Mouse (Mus musculus) intestine, embryonic 15.5 days (tissue): ENCODE measurements around the gene Cacna2d3. TPM values are rescaled to one million over a fixed set of nuclear protein-coding genes. Genes with fewer than 3 reads are reported as not detected.

ENCODE experiments used
- ATAC-seq: fragments of 200-750 bp; cut with Nextera tagmentation; 2 replicates; pipeline ENCODE4 v1.8.0; 2017; ENCODE audit warnings: moderate TSS enrichment, moderate library complexity
- H3K27ac ChIP-seq: fragments of 300-500 bp; sonication (generic); 2 replicates; pipeline ENCODE4 v1.5.1; 2015; ENCODE audit warnings: mild to moderate bottlenecking, inconsistent platforms
- H3K27me3 ChIP-seq: fragments of 300-500 bp; sonication (generic); replicated peaks from 2 replicates; pipeline ENCODE4 v1.6.1; 2015; ENCODE audit warnings: inconsistent platforms
- H3K36me3 ChIP-seq: fragments of 300-500 bp; sonication (generic); 2 replicates; pipeline ENCODE4 v1.6.1; 2015; ENCODE audit warnings: inconsistent platforms
- H3K4me1 ChIP-seq: fragments of 300-500 bp; sonication (generic); replicated peaks from 2 replicates; pipeline ENCODE4 v1.6.1; 2015; ENCODE audit warnings: inconsistent platforms
- H3K4me2 ChIP-seq: fragments of 300-500 bp; sonication (generic); replicated peaks from 2 replicates; pipeline ENCODE4 v1.6.1; 2015; ENCODE audit warnings: mild to moderate bottlenecking, inconsistent platforms
- H3K4me3 ChIP-seq: fragments of 300-500 bp; sonication (generic); replicated peaks from 2 replicates; pipeline ENCODE4 v1.5.1; 2015; ENCODE audit warnings: inconsistent platforms
- H3K9ac ChIP-seq: fragments of 300-500 bp; sonication (generic); 2 replicates; pipeline ENCODE4 v1.6.1; 2015; ENCODE audit warnings: inconsistent platforms
- H3K9me3 ChIP-seq: fragments of 300-500 bp; sonication (generic); 2 replicates; pipeline ENCODE4 v1.6.1; 2016; ENCODE audit warnings: inconsistent platforms
- WGBS: fragments of 180-500 bp; shearing (Covaris S2); methylation state at CpG from one replicate; pipeline ENCODE4 v1.1.7; 2015; 5-methylcytosine and 5-hydroxymethylcytosine counted together
- polyA plus RNA-seq: library from polyadenylated mRNA; unstranded; fragments of >200 nt; fragmentation: Nextera tagmentation; extraction: Ambion mirVana; gene quantifications from 2 replicates; pipeline ENCODE4 v1.2.1, GENCODE M21; 2015

Gene Cacna2d3
- polyA plus RNA-seq, 1 experiment from 2014 or later = 1.4 TPM

DNA sequence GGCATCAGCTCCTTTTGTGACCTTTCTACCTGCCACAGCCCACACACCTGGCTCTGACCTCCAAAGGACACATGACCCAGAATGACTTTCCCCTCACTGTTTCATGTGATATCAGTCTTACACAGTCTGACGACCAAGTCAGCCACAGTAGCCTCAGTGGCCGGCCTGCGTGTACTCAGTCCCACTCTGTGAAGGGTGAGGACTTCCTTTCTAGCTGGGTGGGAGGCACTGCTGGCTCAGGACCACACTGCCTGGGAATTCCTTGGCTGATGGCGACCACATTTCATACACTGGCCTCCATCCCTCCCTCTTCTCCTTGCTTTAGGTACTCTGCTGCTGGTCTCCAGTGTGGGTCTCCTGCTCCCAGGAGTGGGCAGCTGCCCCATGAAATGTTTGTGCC, 700.4 kb downstream of the Cacna2d3 start:
- no peak overlapping the region for H3K4me3 ChIP-seq
- no peaks in the 10 kb centered on the region for H3K4me1 ChIP-seq
- no peak overlapping the region for H3K27ac ChIP-seq
- H3K9ac ChIP-seq = no peak overlapping the region
- no peak overlapping the region for H3K4me2 ChIP-seq
- WGBS = 85% methylated on average over 4 of the region's 4 CpGs
- H3K9me3 ChIP-seq = no peaks in the 10 kb centered on the region
- ATAC-seq = no peak
- no peaks in the 10 kb centered on the region for H3K36me3 ChIP-seq
- no peaks in the 10 kb centered on the region for H3K27me3 ChIP-seq

DNA sequence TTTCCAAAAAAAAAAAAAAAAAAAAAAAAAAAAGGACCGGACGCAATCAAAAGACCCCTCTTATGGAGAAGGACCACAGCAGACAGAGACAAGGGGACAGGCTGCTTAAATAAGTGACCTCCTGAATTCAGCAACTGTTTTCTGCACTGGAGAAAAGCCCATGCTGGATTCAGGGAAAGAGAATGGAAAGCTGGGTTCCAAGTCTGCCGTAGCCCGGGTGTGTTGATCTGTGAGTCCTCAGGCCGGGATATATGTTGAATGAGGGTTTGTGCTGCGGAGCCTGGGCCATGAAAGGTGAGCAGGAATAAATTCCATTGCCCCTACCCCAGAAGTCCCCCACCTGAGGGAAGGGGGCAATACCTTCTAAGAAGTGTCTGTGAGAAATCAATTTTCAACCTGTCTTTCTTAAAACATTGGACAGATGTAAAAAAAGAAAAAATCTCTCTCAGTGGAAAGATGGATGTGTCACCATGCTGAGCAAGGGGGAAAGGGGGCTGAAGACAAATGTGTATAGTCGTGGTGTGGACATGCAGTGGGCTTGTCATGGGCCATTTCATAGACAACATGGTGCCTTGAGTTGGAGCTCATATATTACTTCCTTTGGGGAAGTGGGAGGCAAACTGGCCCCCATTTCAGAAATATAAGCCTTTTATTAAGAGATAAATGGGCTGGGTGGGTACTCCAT, 703.2 kb downstream of the Cacna2d3 start:
- Histone ChIP-seq H3K9me3 (no peaks in the 10 kb centered on the region), H3K4me1 (no peaks in the 10 kb centered on the region), H3K4me2 (no peak overlapping the region), H3K4me3 (no peak overlapping the region), H3K9ac (no peak overlapping the region), H3K36me3 (no peaks in the 10 kb centered on the region), H3K27ac (no peak overlapping the region), H3K27me3 (no peaks in the 10 kb centered on the region)
- ATAC-seq = no peak
- 66% methylated on average over 7 of the region's 7 CpGs for WGBS

DNA sequence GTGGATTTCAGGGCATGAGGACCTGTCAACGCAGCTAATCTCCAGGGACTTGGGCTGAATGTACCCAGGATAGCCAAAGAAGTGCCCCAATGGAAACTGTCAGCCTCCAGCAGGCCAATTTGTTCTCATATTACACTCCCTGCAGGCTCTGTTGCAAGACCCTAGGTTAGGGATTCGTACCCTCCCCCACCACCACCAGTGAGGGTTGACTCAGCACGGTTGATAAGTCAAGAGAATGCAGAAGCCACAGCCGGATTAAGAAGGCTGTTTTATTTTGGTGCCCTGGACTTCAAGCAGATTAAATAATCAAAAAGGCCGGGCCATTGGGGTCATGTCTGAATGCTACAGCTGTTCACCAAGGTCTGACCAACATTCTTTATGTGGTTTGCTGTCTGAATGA, 703.8 kb downstream of the Cacna2d3 start, which contains the start of gene Lrtm1:
Gene Lrtm1 (plus strand): TSS at position 326 of the 400 bp plus-strand sequence.
- Histone ChIP-seq H3K9ac (no peak within 1 kb of the TSS), H3K4me2 (no peak within 1 kb of the TSS), H3K4me3 (no peak within 1 kb of the TSS), H3K27me3 (no peaks in the 10 kb centered on the region), H3K27ac (no peak within 1 kb of the TSS), H3K9me3 (no peaks in the 10 kb centered on the region), H3K4me1 (no peaks in the 10 kb centered on the region), H3K36me3 (no peaks in the 10 kb centered on the region)
- no peak for ATAC-seq
- 25% methylated on average over 5 of the region's 5 CpGs for WGBS

DNA sequence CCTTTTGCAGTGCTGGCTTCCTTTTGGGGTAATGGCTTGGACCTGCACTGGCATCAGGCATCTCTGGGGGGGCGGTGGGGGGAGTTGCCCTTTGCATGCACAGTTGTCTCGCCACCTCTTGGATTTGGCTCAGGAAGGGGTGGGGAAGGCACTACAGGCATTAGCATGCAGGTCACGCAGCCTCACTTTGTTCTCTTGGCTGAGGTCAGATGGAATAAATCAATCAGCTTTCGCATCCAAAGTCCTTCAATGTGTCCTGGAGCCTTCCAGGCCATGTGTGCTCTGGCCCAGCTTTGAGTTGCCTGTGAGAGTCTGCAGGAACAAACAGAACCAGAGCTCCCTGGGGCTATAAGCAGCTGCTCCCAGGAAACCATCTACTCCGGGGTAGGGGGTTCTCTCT, 705.8 kb downstream of the Cacna2d3 start:
- 65% methylated on average over 5 of the region's 5 CpGs for WGBS
- no peak for ATAC-seq
- Histone ChIP-seq H3K27ac (no peak overlapping the region), H3K9me3 (no peaks in the 10 kb centered on the region), H3K4me2 (no peak overlapping the region), H3K27me3 (no peaks in the 10 kb centered on the region), H3K36me3 (no peaks in the 10 kb centered on the region), H3K4me3 (no peak overlapping the region), H3K9ac (no peak overlapping the region), H3K4me1 (no peaks in the 10 kb centered on the region)

DNA sequence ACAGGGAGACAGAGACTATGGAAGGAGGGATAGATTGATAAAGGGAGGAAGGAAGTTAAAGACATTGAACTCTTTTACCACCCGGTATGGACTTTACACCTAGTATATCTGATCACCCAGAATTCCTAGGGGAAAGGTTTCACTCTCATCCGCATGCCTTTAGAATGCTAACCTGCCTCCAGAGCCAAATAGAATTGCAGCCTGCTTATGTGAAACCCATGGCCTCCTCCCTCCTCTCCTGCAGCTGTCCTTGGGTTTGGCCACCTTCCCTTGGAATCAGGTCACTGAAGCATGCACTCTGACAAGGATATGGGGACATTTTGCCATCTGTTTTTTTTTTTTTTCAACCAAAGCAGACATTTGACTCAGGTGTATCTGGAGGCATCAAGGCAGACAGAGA, 707.0 kb downstream of the Cacna2d3 start:
- Histone ChIP-seq H3K4me2 (no peak overlapping the region), H3K27ac (no peak overlapping the region), H3K27me3 (no peaks in the 10 kb centered on the region), H3K4me1 (no peaks in the 10 kb centered on the region), H3K9me3 (no peaks in the 10 kb centered on the region), H3K36me3 (no peaks in the 10 kb centered on the region), H3K4me3 (no peak overlapping the region), H3K9ac (no peak overlapping the region)
- WGBS = 63% methylated on average over 2 of the region's 2 CpGs
- ATAC-seq = 0 out of 2 replicates have a peak, but pooled peaks have one; percentile 36

DNA sequence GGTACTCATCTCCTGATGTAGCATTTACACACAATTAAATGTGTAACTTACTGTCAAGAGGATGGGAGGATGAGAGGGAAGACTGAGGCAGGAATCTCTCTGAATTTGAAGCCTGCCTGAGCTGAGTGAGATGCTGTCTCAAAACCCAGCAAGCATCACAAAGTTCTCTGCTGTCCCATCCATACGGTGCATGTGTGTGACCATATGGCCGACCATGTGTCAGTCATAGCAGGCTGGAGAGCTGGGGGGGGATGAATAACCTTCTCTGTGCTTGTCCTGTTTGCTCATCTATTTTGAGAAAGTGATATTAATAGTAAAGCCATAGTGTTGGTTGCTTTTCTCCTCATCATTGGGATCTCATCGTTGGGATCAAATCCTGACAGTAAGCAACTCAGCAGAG, 708.5 kb downstream of the Cacna2d3 start:
- Histone ChIP-seq H3K27ac (no peak overlapping the region), H3K4me3 (no peak overlapping the region), H3K4me2 (no peak overlapping the region), H3K27me3 (no peaks in the 10 kb centered on the region), H3K9me3 (no peaks in the 10 kb centered on the region), H3K4me1 (no peaks in the 10 kb centered on the region), H3K36me3 (no peaks in the 10 kb centered on the region), H3K9ac (no peak overlapping the region)
- 88% methylated on average over 3 of the region's 3 CpGs for WGBS
- no peak for ATAC-seq

DNA sequence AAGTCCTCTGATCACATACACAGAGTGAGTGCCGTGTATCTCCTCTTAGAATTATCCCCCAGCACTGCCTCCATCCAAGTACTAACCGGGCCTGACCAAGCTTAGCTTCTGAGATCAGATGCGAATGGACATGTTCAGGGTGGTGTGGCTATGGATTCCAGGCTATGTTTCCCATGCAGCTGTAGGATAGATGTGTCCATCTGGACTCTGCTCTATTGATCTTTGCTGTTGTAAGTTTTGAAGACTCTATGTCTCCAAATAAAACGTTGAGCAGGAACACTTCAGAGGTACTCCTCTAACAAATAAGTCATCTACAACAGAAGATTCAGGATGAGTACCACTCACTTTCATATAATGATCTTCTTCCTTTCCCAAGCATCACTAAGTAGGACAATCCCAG, 712.0 kb downstream of the Cacna2d3 start:
- ATAC-seq = no peak
- Histone ChIP-seq H3K4me2 (no peak overlapping the region), H3K9me3 (no peaks in the 10 kb centered on the region), H3K27ac (no peak overlapping the region), H3K27me3 (no peaks in the 10 kb centered on the region), H3K4me1 (no peaks in the 10 kb centered on the region), H3K4me3 (no peak overlapping the region), H3K9ac (no peak overlapping the region), H3K36me3 (no peaks in the 10 kb centered on the region)
- 93% methylated on average over 4 of the region's 4 CpGs for WGBS

DNA sequence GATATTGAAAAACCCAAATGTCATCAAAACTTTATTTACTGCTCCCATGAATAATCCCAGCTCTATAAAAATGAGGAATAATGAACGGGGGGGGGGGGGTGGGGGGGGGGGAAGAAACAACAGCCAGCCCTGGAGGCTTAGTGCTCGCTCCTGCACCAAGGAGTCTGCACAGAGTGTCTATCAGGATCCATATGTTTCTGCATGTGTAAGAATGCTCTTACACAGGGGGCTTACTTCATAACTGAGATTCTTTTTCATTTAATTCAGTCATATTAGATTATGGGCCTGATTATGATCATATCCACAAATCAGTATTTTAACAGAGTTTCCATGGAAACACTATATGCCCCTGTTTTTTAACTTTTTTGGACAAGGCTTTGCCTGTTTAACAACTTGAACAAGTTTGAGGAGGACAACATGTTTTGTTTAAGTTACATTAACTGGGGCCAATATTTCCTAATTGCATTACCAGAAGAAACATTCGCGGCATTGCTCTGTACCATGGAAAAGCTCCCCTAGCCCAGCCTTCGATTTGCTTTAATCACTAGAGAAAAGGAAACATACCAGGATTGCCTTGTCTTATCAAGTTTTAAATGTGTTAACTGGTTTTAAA, 716.3 kb downstream of the Cacna2d3 start:
- ATAC-seq = no peak

DNA sequence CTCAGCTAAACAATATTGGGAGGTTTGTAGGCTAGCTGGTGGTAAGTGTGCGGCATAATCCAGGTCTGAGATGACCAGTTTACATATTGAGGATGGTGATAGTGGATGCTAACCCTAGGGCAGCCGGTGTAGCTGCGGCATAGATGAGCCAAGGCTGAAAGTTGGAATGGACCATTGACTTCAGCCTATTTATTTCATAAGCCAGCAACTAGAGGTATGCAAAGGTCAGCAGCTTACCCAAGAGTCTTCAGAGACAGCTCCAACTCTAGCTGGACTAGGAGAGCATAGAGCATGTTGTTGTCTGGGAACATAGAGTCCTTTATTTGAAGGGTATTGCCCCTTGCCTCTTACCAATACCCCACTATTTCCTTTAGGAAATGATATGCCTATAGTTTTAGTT, 725.1 kb downstream of the Cacna2d3 start:
- H3K4me2 ChIP-seq = no peak overlapping the region
- no peaks in the 10 kb centered on the region for H3K36me3 ChIP-seq
- no peak overlapping the region for H3K9ac ChIP-seq
- no peak for ATAC-seq
- H3K27ac ChIP-seq = no peak overlapping the region
- no peaks in the 10 kb centered on the region for H3K27me3 ChIP-seq
- 96% methylated on average over 3 of the region's 3 CpGs for WGBS
- no peaks in the 10 kb centered on the region for H3K9me3 ChIP-seq
- no peaks in the 10 kb centered on the region for H3K4me1 ChIP-seq
- no peak overlapping the region for H3K4me3 ChIP-seq

More for the DNA sequence above, 716.3 kb downstream of the Cacna2d3 start:
- Histone ChIP-seq H3K36me3 (no peaks in the 10 kb centered on the region), H3K27me3 (no peaks in the 10 kb centered on the region), H3K4me2 (no peak overlapping the region), H3K4me3 (no peak overlapping the region), H3K4me1 (no peaks in the 10 kb centered on the region), H3K9ac (no peak overlapping the region), H3K9me3 (no peaks in the 10 kb centered on the region), H3K27ac (no peak overlapping the region)
- WGBS = 80% methylated on average over 5 of the region's 5 CpGs

DNA sequence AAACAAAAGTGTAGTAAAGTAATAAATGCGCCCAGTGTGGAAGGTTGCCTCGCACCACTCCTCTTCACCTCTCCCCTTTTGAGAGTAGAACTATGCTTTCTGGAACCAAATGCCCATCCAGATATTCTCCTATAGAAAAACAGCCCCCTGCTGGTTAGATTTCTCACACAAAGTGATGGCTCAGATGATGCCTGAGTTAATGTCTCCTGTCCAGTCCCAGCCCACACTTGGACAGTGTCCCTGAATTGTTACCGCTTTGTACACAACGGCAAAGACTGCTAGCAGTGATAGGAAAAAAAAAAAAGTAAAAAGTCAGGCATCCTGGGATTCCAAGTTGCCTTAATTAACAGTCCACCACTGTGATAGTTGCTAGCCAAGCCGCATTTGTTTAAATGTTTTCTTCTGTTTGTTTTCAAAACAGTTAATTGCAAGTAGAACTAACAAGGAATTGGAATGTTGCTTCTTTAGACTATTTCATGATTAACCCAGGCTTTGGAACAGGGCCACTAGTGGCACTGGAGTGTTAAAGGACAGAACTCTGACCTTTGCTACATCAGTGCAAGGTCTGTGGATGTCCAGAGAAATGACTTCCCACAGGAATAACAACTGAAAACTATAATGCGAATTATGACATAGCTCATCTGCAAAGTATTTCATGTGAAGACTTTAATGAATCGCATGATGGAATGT, 733.3 kb downstream of the Cacna2d3 start:
- ATAC-seq = no peak
- Histone ChIP-seq H3K4me2 (no peak overlapping the region), H3K9me3 (no peaks in the 10 kb centered on the region), H3K36me3 (no peaks in the 10 kb centered on the region), H3K4me1 (no peaks in the 10 kb centered on the region), H3K4me3 (no peak overlapping the region), H3K27me3 (no peaks in the 10 kb centered on the region), H3K9ac (no peak overlapping the region), H3K27ac (no peak overlapping the region)
- WGBS = 78% methylated on average over 7 of the region's 7 CpGs

DNA sequence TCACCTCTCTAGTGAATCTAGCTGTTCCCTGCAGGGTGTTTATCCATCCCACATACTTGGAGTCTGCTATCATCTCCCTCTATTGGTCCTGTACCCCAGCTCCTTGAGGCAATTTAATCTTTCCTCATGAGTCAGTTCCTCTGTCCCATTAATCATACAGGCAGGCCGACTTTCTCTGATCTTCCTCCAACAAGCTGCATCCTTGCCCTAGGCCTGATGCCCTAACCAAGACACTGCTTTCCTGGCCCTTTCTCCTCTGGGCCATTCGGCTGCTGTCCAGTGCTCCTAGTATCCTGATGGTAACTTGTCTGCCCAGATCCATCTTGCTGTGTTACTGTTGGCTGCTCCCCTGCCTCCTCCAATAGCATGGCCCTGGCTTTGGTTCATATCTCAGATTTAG, 737.4 kb downstream of the Cacna2d3 start:
- H3K27me3 ChIP-seq = no peaks in the 10 kb centered on the region
- H3K36me3 ChIP-seq = no peaks in the 10 kb centered on the region
- no peak overlapping the region for H3K4me3 ChIP-seq
- no peaks in the 10 kb centered on the region for H3K9me3 ChIP-seq
- no peaks in the 10 kb centered on the region for H3K4me1 ChIP-seq
- 65% methylated on average over 2 of the region's 2 CpGs for WGBS
- no peak for ATAC-seq
- H3K4me2 ChIP-seq = no peak overlapping the region
- no peak overlapping the region for H3K9ac ChIP-seq
- no peak overlapping the region for H3K27ac ChIP-seq

DNA sequence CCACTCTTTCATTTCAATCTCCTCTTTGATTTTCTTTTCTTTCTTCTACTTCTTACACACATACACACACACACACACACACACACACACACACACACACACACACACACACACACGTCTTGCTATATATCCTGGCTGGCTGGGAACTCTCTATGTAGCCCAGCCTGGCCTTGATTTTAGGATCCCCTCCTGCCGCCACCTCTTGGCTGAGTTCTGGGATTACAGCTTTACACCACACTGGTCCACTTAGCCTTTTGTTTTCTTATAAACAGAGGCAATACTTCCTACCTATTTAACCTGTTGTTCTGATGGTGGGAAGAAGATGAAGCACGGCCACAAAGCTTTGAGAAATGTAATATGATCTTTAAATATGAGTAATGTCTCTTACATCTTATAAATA, 741.2 kb downstream of the Cacna2d3 start:
- no peak for ATAC-seq
- no peak overlapping the region for H3K4me2 ChIP-seq
- no peak overlapping the region for H3K27ac ChIP-seq
- 33% methylated on average over 3 of the region's 3 CpGs for WGBS
- no peaks in the 10 kb centered on the region for H3K36me3 ChIP-seq
- H3K27me3 ChIP-seq = no peaks in the 10 kb centered on the region
- H3K9ac ChIP-seq = no peak overlapping the region
- no peaks in the 10 kb centered on the region for H3K9me3 ChIP-seq
- no peak overlapping the region for H3K4me3 ChIP-seq
- no peaks in the 10 kb centered on the region for H3K4me1 ChIP-seq

DNA sequence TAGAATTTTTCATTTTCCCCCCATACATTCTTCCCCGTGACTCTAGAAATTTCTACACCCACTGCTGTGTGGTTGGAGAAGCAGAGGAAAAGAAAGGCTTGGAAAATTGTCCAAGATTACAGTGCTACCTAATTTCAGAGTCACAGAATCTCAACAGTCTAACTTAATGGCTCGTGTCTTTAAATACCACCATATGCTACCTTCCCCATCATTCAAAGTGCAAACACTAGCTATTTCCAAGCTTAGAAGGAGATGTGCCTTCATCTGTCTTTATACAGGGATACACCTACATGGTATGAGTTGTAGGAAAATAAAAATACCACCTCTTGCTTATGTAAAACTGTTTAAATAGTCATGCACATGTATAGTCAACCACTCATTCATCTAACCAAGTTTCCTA, 742.4 kb downstream of the Cacna2d3 start:
- Histone ChIP-seq H3K27me3 (no peaks in the 10 kb centered on the region), H3K4me3 (no peak overlapping the region), H3K36me3 (no peaks in the 10 kb centered on the region), H3K4me1 (no peaks in the 10 kb centered on the region), H3K9ac (no peak overlapping the region), H3K4me2 (no peak overlapping the region), H3K9me3 (no peaks in the 10 kb centered on the region), H3K27ac (no peak overlapping the region)
- no peak for ATAC-seq
- 94% methylated on average over 2 of the region's 2 CpGs for WGBS
